Mouse (Mus musculus) frontal cortex, postnatal 14 days (tissue): ENCODE results near the gene Tfap2b.

Experiments
- DNase-seq, 2 experiments: peaks; one replicate each; pipeline ENCODE4 v3.0.0; 2022; ENCODE audit warnings: low spot score in 2 of 2

The Tfap2b gene

GRCm38 (mm10) chr1:19208641-19209358 is at the start of gene Tfap2b:
Tfap2b (plus strand) TSS chr1:19208914.
- no peak for DNase-seq

- DNase-seq = no peak
These were observed 29.8 kb upstream of the Tfap2b start for GRCm38 (mm10) chr1:19178742-19179397.

- DNase-seq = no peak
These were observed 3.1 kb upstream of the Tfap2b start for GRCm38 (mm10) chr1:19205649-19206048.

- no peak for DNase-seq
These were observed 2.5 kb upstream of the Tfap2b start for GRCm38 (mm10) chr1:19206194-19206593.

GRCm38 (mm10) chr1:19207611-19208010 is 1.1 kb upstream of the Tfap2b start:
- no peak for DNase-seq

- DNase-seq = no peak
These were observed 638 bp downstream of the Tfap2b start for GRCm38 (mm10) chr1:19209359-19209745.

- DNase-seq = no peak
These were observed 1.1 kb downstream of the Tfap2b start for GRCm38 (mm10) chr1:19209776-19210175.

GRCm38 (mm10) chr1:19210215-19211032 is 1.7 kb downstream of the Tfap2b start:
- DNase-seq = no peak

GRCm38 (mm10) chr1:19211033-19211405 is 2.3 kb downstream of the Tfap2b start:
- DNase-seq = no peak

- no peak for DNase-seq
These were observed 2.9 kb downstream of the Tfap2b start for GRCm38 (mm10) chr1:19211546-19212154.

- DNase-seq = no peak
These were observed 4.0 kb downstream of the Tfap2b start for GRCm38 (mm10) chr1:19212691-19213090.

GRCm38 (mm10) chr1:19213171-19213570 is 4.5 kb downstream of the Tfap2b start:
- DNase-seq = no peak

GRCm38 (mm10) chr1:19213851-19214395 is 5.2 kb downstream of the Tfap2b start:
- DNase-seq = no peak

GRCm38 (mm10) chr1:19217391-19217790 is 8.7 kb downstream of the Tfap2b start:
- DNase-seq = no peak

GRCm38 (mm10) chr1:19218221-19218620 is 9.5 kb downstream of the Tfap2b start:
- DNase-seq = no peak

- DNase-seq = no peak
These were observed 10.7 kb downstream of the Tfap2b start for GRCm38 (mm10) chr1:19219381-19219780.

- no peak for DNase-seq
These were observed 11.8 kb downstream of the Tfap2b start for GRCm38 (mm10) chr1:19220564-19220963.

- no peak for DNase-seq
These were observed 12.9 kb downstream of the Tfap2b start for GRCm38 (mm10) chr1:19221601-19222000.

- no peak for DNase-seq
These were observed 18.0 kb downstream of the Tfap2b start for GRCm38 (mm10) chr1:19226699-19227098.

- DNase-seq = no peak
These were observed 22.3 kb downstream of the Tfap2b start for GRCm38 (mm10) chr1:19230926-19231573.

GRCm38 (mm10) chr1:19231574-19232080 is 22.9 kb downstream of the Tfap2b start:
- DNase-seq = no peak
